Mouse (Mus musculus): ENCODE data around the gene Lrrc8a. TPM values are rescaled to one million over a fixed set of nuclear protein-coding genes. Genes with fewer than 3 reads are reported as not detected.
A peak's percentile ranks its signal among the peaks of the same experiment; 100 is the strongest.

Lrrc8a gene
- total RNA-seq (2012; rRNA removed): 26.6 and 35.1 TPM in 2 replicates

DNA sequence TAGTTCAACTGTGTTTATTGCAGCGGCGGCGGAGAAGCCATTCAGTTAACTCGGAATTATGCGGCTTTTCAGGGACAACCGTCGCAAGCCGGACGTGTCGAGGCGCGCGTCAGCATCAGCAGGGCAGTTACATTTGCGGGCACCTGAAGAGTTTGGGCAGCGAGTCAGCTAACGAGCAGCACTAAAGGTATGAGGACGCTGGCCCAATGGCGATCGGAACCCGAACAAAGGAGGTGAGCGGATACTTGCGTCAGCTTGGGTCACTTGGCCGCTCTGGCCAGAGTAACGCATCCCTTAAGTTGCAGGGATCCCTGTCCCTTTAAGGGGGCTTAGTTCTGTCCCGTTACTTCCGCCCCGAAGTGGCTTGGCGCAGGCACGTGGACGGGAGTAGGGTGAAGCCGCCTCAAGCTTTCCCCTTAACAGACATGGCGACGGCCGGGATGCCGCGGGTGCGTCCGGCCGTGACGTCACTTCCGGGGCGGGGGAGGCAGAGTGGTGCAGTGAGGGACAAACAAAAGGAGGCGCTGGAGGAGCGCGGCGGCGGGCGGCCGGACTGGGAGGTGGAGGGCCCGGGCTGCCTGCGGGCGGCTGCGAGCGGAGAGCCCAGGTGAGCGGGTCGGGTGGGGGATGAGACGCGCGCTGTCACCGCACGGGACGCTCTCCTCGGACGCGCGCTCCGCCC lies at the start of gene Lrrc8a:
Lrrc8a (plus strand) TSS at position 517 of the 682 bp plus-strand sequence.
- Histone ChIP-seq H3K27ac (ENCODE audit: insufficient read depth, low read depth, low read length, poor library complexity, severe bottlenecking) (peak within 1 kb of the TSS; percentile 48; the same call in 1 of the 2 replicates), H3K4me3 (ENCODE audit: insufficient read depth in 1 of 2, low read depth in 1 of 2, low read length in 2 of 2, poor library complexity in 1 of 2, severe bottlenecking in 1 of 2) (peak within 1 kb of the TSS; percentile 84 to 90), H3K9me3 (ENCODE audit: control insufficient read depth, insufficient read depth, low read depth, low read length) (0 out of 2 replicates have a peak, but pooled peaks cover 2% of the 10 kb centered on the region), H3K36me3 (ENCODE audit: control insufficient read depth, insufficient read depth, low read length, poor library complexity, severe bottlenecking) (peaks cover 6% of the 10 kb centered on the region; the same call in 1 of the 2 replicates), H3K9ac (ENCODE audit: insufficient read depth, low read depth, low read length, poor library complexity, severe bottlenecking) (peak within 1 kb of the TSS; percentile 92), H3K4me1 (ENCODE audit: control insufficient read depth in 2 of 2, insufficient read depth in 2 of 2, low read length in 2 of 2, poor library complexity in 1 of 2) (peaks cover 0 to 5% of the 10 kb centered on the region in 2 experiments; a peak in 1 of 4 replicates)
- TF ChIP-seq HCFC1 (IDR thresholded peaks at IDR 0.05; ENCODE audit: borderline replicate concordance, insufficient read depth, low read length) (peak; percentile 92), ZNF384 (IDR thresholded peaks at IDR 0.05; ENCODE audit: low read depth, low read length) (no peak)
- in situ Hi-C loops (cut with MboI; ENCODE audit: low sequenced_read_pairs in 2 of 2, unreplicated experiment in 2 of 2): no loop called here
- DNase-seq (ENCODE audit: low read depth, low spot score): peak; percentile 97

DNA sequence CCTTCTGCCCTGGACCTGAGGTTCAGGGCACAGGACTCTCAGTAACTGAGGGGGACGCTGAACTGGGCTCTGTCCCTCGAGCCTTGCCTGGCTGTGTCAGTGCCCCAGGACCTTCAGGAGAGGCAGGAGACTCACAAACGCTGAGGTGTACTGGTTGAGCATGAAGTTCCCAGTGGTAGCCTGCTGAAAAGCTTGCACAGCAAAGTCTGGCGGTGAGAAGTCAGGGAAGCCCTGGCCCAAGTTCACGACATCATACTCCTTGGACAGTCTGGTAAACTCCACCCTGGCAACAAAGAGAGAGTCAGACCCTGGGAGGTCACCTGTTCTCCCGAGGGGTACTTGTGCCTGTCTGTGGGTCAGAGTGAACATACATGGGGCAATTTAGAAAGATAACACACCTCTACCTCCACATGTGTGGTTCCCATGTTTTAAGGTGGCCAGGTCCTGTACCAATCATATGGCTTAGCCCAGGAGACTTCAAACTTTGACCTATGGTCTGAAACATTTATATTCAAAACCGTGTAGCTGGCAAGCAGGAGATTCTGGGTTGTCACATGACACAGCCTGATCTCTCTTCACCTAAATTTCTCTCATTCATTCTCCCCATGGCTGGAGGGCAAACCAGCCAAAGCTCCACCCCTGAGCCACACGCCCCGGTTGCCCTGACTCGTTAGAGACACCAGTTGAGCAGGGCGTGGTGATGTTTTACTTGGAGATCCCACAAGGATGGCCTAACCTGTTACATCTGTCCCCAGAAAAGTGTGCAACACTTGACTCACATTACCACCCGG lies 45.5 kb upstream of the Lrrc8a start:
- Histone ChIP-seq H3K4me1 (ENCODE audit: control insufficient read depth in 2 of 2, insufficient read depth in 2 of 2, low read length in 2 of 2, poor library complexity in 1 of 2) (peaks cover 0 to 8% of the 10 kb centered on the region in 2 experiments; a peak in 1 of 4 replicates), H3K9me3 (ENCODE audit: control insufficient read depth, insufficient read depth, low read depth, low read length) (no peaks in the 10 kb centered on the region; the same call in 1 of the 2 replicates), H3K36me3 (ENCODE audit: control insufficient read depth, insufficient read depth, low read length, poor library complexity, severe bottlenecking) (peaks cover 3% of the 10 kb centered on the region; the same call in 1 of the 2 replicates), H3K9ac (ENCODE audit: insufficient read depth, low read depth, low read length, poor library complexity, severe bottlenecking) (no peak overlapping the region), H3K4me3 (ENCODE audit: insufficient read depth in 1 of 2, low read depth in 1 of 2, low read length in 2 of 2, poor library complexity in 1 of 2, severe bottlenecking in 1 of 2) (no peak overlapping the region), H3K27ac (ENCODE audit: insufficient read depth, low read depth, low read length, poor library complexity, severe bottlenecking) (no peak overlapping the region)
- DNase-seq (ENCODE audit: low read depth, low spot score): no peak
- in situ Hi-C loops (cut with MboI; ENCODE audit: low sequenced_read_pairs in 2 of 2, unreplicated experiment in 2 of 2): no loop called here
- TF ChIP-seq MAFK (IDR thresholded peaks at IDR 0.05; ENCODE audit: insufficient read depth, low read depth, low read length) (no peak), ZC3H11A (IDR thresholded peaks at IDR 0.05; ENCODE audit: borderline replicate concordance, low read depth, low read length) (no peak), CHD2 (IDR thresholded peaks at IDR 0.05; ENCODE audit: low read depth, low read length) (no peak), HCFC1 (IDR thresholded peaks at IDR 0.05; ENCODE audit: borderline replicate concordance, insufficient read depth, low read length) (no peak), ZNF384 (IDR thresholded peaks at IDR 0.05; ENCODE audit: low read depth, low read length) (no peak)

DNA sequence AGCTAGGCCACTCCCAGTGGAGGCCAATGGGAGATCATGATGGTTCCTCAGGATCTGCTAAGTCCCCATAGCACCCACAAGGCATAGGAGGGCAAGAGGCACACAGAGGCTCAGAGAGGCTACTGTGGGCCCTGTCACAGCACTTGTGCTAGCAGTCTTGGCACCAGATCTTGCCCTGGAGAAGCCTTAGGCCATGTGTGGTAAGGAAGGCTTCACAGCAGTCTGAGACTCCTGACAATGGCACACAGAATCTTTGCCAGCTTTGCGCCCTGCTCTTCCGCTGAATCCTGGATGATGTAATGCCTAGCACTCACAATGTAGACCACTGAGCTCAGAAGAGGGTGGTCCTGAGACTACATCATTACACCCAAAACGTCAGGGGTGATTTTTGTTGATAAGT lies 42.9 kb upstream of the Lrrc8a start:
- in situ Hi-C loops (cut with MboI; ENCODE audit: low sequenced_read_pairs in 2 of 2, unreplicated experiment in 2 of 2): no loop called here
- no peaks in the 10 kb centered on the region for H3K9me3 ChIP-seq (ENCODE audit: control insufficient read depth, insufficient read depth, low read depth, low read length)
- no peak overlapping the region for H3K9ac ChIP-seq (ENCODE audit: insufficient read depth, low read depth, low read length, poor library complexity, severe bottlenecking)
- H3K36me3 ChIP-seq (ENCODE audit: control insufficient read depth, insufficient read depth, low read length, poor library complexity, severe bottlenecking): peaks cover 3% of the 10 kb centered on the region; the same call in 1 of the 2 replicates
- H3K4me1 ChIP-seq (ENCODE audit: control insufficient read depth in 2 of 2, insufficient read depth in 2 of 2, low read length in 2 of 2, poor library complexity in 1 of 2): peaks cover 0 to 10% of the 10 kb centered on the region in 2 experiments; a peak in 1 of 4 replicates
- DNase-seq (ENCODE audit: low read depth, low spot score): no peak
- no peak overlapping the region for H3K4me3 ChIP-seq (ENCODE audit: insufficient read depth in 1 of 2, low read depth in 1 of 2, low read length in 2 of 2, poor library complexity in 1 of 2, severe bottlenecking in 1 of 2)
- H3K27ac ChIP-seq (ENCODE audit: insufficient read depth, low read depth, low read length, poor library complexity, severe bottlenecking): no peak overlapping the region
- TF ChIP-seq ZC3H11A (IDR thresholded peaks at IDR 0.05; ENCODE audit: borderline replicate concordance, low read depth, low read length) (no peak), ZNF384 (IDR thresholded peaks at IDR 0.05; ENCODE audit: low read depth, low read length) (no peak), MAFK (IDR thresholded peaks at IDR 0.05; ENCODE audit: insufficient read depth, low read depth, low read length) (no peak), HCFC1 (IDR thresholded peaks at IDR 0.05; ENCODE audit: borderline replicate concordance, insufficient read depth, low read length) (no peak), CHD2 (IDR thresholded peaks at IDR 0.05; ENCODE audit: low read depth, low read length) (no peak)

DNA sequence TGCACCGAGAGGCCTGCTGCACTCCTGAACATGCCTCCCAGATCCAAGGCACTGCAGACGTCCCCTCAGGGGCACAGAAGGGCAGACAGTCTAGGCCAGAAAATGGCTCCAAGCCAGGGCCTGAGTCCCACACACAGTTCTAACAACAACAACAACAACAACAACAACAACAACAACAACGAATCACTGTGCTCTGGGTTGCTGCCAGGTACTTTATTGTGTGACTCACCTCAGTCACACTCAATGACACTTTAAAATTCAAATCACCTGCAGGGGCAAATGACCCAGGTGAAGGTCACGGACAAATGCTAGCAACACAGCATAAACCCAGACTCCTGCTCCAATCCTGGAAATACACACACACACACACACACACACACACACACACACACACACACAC lies 39.5 kb upstream of the Lrrc8a start:
- Histone ChIP-seq H3K36me3 (ENCODE audit: control insufficient read depth, insufficient read depth, low read length, poor library complexity, severe bottlenecking) (no peaks in the 10 kb centered on the region; the same call in 1 of the 2 replicates), H3K27ac (ENCODE audit: insufficient read depth, low read depth, low read length, poor library complexity, severe bottlenecking) (no peak overlapping the region), H3K9me3 (ENCODE audit: control insufficient read depth, insufficient read depth, low read depth, low read length) (no peaks in the 10 kb centered on the region), H3K4me1 (ENCODE audit: control insufficient read depth in 2 of 2, insufficient read depth in 2 of 2, low read length in 2 of 2, poor library complexity in 1 of 2) (peaks cover 0 to 10% of the 10 kb centered on the region in 2 experiments; a peak in 1 of 4 replicates), H3K9ac (ENCODE audit: insufficient read depth, low read depth, low read length, poor library complexity, severe bottlenecking) (no peak overlapping the region), H3K4me3 (ENCODE audit: insufficient read depth in 1 of 2, low read depth in 1 of 2, low read length in 2 of 2, poor library complexity in 1 of 2, severe bottlenecking in 1 of 2) (no peak overlapping the region)
- TF ChIP-seq ZC3H11A (IDR thresholded peaks at IDR 0.05; ENCODE audit: borderline replicate concordance, low read depth, low read length) (no peak), HCFC1 (IDR thresholded peaks at IDR 0.05; ENCODE audit: borderline replicate concordance, insufficient read depth, low read length) (no peak), ZNF384 (IDR thresholded peaks at IDR 0.05; ENCODE audit: low read depth, low read length) (no peak), MAFK (IDR thresholded peaks at IDR 0.05; ENCODE audit: insufficient read depth, low read depth, low read length) (no peak), CHD2 (IDR thresholded peaks at IDR 0.05; ENCODE audit: low read depth, low read length) (no peak)
- DNase-seq (ENCODE audit: low read depth, low spot score): no peak
- in situ Hi-C loops (cut with MboI; ENCODE audit: low sequenced_read_pairs in 2 of 2, unreplicated experiment in 2 of 2): no loop called here

All from ES-E14 (cell line).